Comparison of ENCODE assay signal across 21 mouse cellular contexts in the genomic region with DNA sequence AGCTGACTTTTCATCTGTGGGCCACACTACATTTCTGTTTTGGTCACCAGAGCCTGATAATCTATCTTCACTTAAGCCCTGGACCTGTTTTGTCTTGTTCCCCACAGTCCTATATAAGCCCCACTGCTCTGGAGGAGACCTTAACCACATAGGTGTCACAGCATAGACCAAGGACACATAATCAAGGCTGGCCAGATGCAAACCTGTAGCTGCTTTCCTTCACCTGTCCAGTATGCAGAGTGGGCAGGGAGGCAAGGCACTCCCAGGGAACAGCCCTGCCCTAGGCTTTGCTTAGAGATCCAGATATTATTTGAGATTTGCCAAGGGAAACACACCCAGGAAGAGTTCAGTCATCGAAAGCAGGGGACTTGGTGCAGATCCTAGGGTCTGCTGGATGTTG.
DNase-seq lines count a peak whose midpoint lies in the region; ATAC-seq and TF ChIP-seq lines count a peak whose summit lies in the region.
"Had no signal": no experiment of that assay in that cellular context is flagged by ENCODE, and none has a peak within 500 bp of the region (broad histone marks: within the 10 kb centered on the region; RNA-seq: fewer than 3 reads in every experiment).

No protein-coding gene starts in this region.

- no peak for TF ChIP-seq CTCF in hindbrain, postnatal 0 days (IDR thresholded peaks at IDR 0.05; ENCODE audit: low read depth)

- no peak for ATAC-seq in hindbrain, postnatal 0 days
- no peak for ATAC-seq in midbrain, embryonic 14.5 days (ENCODE audit: low FRiP score, low TSS enrichment)
- no peak for ATAC-seq in limb, embryonic 13.5 days (ENCODE audit: low FRiP score, low read depth)
- ATAC-seq: CD4-positive, CD25-positive, alpha-beta regulatory T cell, adult 4 months; intestine, postnatal 0 days; midbrain, embryonic 16.5 days; Patski had no signal

- no peaks in the 10 kb centered on the region for H3K36me3 ChIP-seq in heart, embryonic 10.5 days
- no peaks in the 10 kb centered on the region for H3K36me3 ChIP-seq in hindbrain, embryonic 10.5 days
- no peaks in the 10 kb centered on the region for H3K36me3 ChIP-seq in hindbrain, postnatal 0 days (ENCODE audit: insufficient read depth, low read length)
- no peaks in the 10 kb centered on the region for H3K36me3 ChIP-seq in midbrain, embryonic 10.5 days
- H3K36me3 ChIP-seq in midbrain, embryonic 14.5 days (ENCODE audit: control insufficient read depth, insufficient read depth, low read length) = no peaks in the 10 kb centered on the region
- no peaks in the 10 kb centered on the region for H3K36me3 ChIP-seq in limb, embryonic 13.5 days
- H3K36me3 ChIP-seq: hindbrain, embryonic 12.5 days; neural tube, embryonic 15.5 days had no signal

- no peak overlapping the region for H3K4me2 ChIP-seq in hindbrain, postnatal 0 days (ENCODE audit: low read depth, low read length)
- no peak overlapping the region for H3K4me2 ChIP-seq in midbrain, embryonic 14.5 days (ENCODE audit: low read length)
- H3K4me2 ChIP-seq in limb, embryonic 13.5 days (replicated peaks) = no peak overlapping the region
- H3K4me2 ChIP-seq: hindbrain, embryonic 12.5 days; neural tube, embryonic 15.5 days had no signal

- 0 out of 2 replicates have a peak overlapping the region, but pooled peaks have one; percentile 34 for H3K4me3 ChIP-seq in heart, embryonic 10.5 days
- 0 out of 2 replicates have a peak overlapping the region, but pooled peaks have one; percentile 23 for H3K4me3 ChIP-seq in hindbrain, embryonic 10.5 days
- no peak overlapping the region for H3K4me3 ChIP-seq in hindbrain, postnatal 0 days (ENCODE audit: low read length)
- H3K4me3 ChIP-seq in midbrain, embryonic 10.5 days = no peak overlapping the region
- no peak overlapping the region for H3K4me3 ChIP-seq in midbrain, embryonic 14.5 days (replicated peaks; ENCODE audit: low read depth, low read length)
- no peak overlapping the region for H3K4me3 ChIP-seq in limb, embryonic 13.5 days
- H3K4me3 ChIP-seq: gastrocnemius, adult 2 months; hindbrain, embryonic 12.5 days; neural tube, embryonic 15.5 days had no signal

- WGBS in heart, embryonic 10.5 days = 81% methylated on average over 1 of the region's 1 CpGs
- 95% methylated on average over 1 of the region's 1 CpGs for WGBS in hindbrain, embryonic 10.5 days
- 94% methylated on average over 1 of the region's 1 CpGs for WGBS in hindbrain, postnatal 0 days
- WGBS in midbrain, embryonic 10.5 days = 91% methylated on average over 1 of the region's 1 CpGs
- 100% methylated on average over 1 of the region's 1 CpGs for WGBS in midbrain, embryonic 14.5 days
- 89% methylated on average over 1 of the region's 1 CpGs for WGBS in limb, embryonic 13.5 days

- H3K27ac ChIP-seq in heart, embryonic 10.5 days = peak overlapping the region; percentile 84
- H3K27ac ChIP-seq in hindbrain, embryonic 10.5 days = peak overlapping the region; percentile 81
- no peak overlapping the region for H3K27ac ChIP-seq in hindbrain, postnatal 0 days
- H3K27ac ChIP-seq in midbrain, embryonic 10.5 days (replicated peaks) = peak overlapping the region; percentile 80
- no peak overlapping the region for H3K27ac ChIP-seq in midbrain, embryonic 14.5 days (replicated peaks; ENCODE audit: low read depth, low read length)
- H3K27ac ChIP-seq in limb, embryonic 13.5 days = 0 out of 2 replicates have a peak overlapping the region, but pooled peaks have one; percentile 2
- H3K27ac ChIP-seq: gastrocnemius, adult 2 months; hindbrain, embryonic 12.5 days; neural tube, embryonic 15.5 days had no signal

- H3K9ac ChIP-seq in hindbrain, postnatal 0 days (replicated peaks; ENCODE audit: low read length) = no peak overlapping the region
- no peak overlapping the region for H3K9ac ChIP-seq in midbrain, embryonic 14.5 days (replicated peaks; ENCODE audit: low read length)
- 0 out of 2 replicates have a peak overlapping the region, but pooled peaks have one; percentile 4 for H3K9ac ChIP-seq in limb, embryonic 13.5 days
- H3K9ac ChIP-seq: hindbrain, embryonic 12.5 days; liver, postnatal 0 days; neural tube, embryonic 15.5 days had no signal

- peaks cover 54% of the 10 kb centered on the region for H3K4me1 ChIP-seq in heart, embryonic 10.5 days
- H3K4me1 ChIP-seq in hindbrain, embryonic 10.5 days (replicated peaks) = peaks cover 45% of the 10 kb centered on the region
- no peaks in the 10 kb centered on the region for H3K4me1 ChIP-seq in hindbrain, postnatal 0 days (ENCODE audit: insufficient read depth, low read length)
- H3K4me1 ChIP-seq in midbrain, embryonic 10.5 days = peaks cover 23% of the 10 kb centered on the region
- H3K4me1 ChIP-seq in midbrain, embryonic 14.5 days (ENCODE audit: control insufficient read depth, insufficient read depth, low read length) = peaks cover 7% of the 10 kb centered on the region; the same call in 1 of the 2 replicates
- H3K4me1 ChIP-seq in limb, embryonic 13.5 days = peaks cover 28% of the 10 kb centered on the region

- H3K9me3 ChIP-seq in heart, embryonic 10.5 days = no peaks in the 10 kb centered on the region
- H3K9me3 ChIP-seq in hindbrain, embryonic 10.5 days = no peaks in the 10 kb centered on the region
- H3K9me3 ChIP-seq in hindbrain, postnatal 0 days (ENCODE audit: low read length) = no peaks in the 10 kb centered on the region
- no peaks in the 10 kb centered on the region for H3K9me3 ChIP-seq in midbrain, embryonic 10.5 days (replicated peaks)
- no peaks in the 10 kb centered on the region for H3K9me3 ChIP-seq in midbrain, embryonic 14.5 days (ENCODE audit: control insufficient read depth, low read length)
- no peaks in the 10 kb centered on the region for H3K9me3 ChIP-seq in limb, embryonic 13.5 days
- H3K9me3 ChIP-seq: hindbrain, embryonic 12.5 days; neural tube, embryonic 15.5 days had no signal

- no peak for DNase-seq in heart, embryonic 10.5 days (ENCODE audit: low spot score)
- DNase-seq in heart, adult 18-20 months = no peak
- DNase-seq in hindbrain, embryonic 10.5 days (ENCODE audit: low spot score) = no peak
- DNase-seq in hindbrain, postnatal 0 days (ENCODE audit: low spot score) = no peak
- no peak for DNase-seq in midbrain, embryonic 10.5 days (ENCODE audit: low spot score)
- no peak for DNase-seq in midbrain, embryonic 14.5 days
- no peak for DNase-seq in spleen, postnatal 4 days (ENCODE audit: low spot score in 2 of 2)
- DNase-seq: adrenal gland, postnatal 25 days; cerebellum, adult 11 months; cerebellum, postnatal 10 days; gastrocnemius, adult 2 months; liver, postnatal 0 days; thymus, adult 18-20 months; thymus, postnatal 4 days had no signal

- no peaks in the 10 kb centered on the region for H3K27me3 ChIP-seq in heart, embryonic 10.5 days (ENCODE audit: insufficient read depth, poor library complexity, severe bottlenecking)
- peaks cover 78% of the 10 kb centered on the region for H3K27me3 ChIP-seq in hindbrain, embryonic 10.5 days (ENCODE audit: insufficient read depth, poor library complexity, severe bottlenecking)
- H3K27me3 ChIP-seq in hindbrain, postnatal 0 days (ENCODE audit: insufficient read depth, low read length) = no peaks in the 10 kb centered on the region
- H3K27me3 ChIP-seq in midbrain, embryonic 10.5 days (ENCODE audit: low read depth, poor library complexity, severe bottlenecking) = peaks cover 22% of the 10 kb centered on the region
- no peaks in the 10 kb centered on the region for H3K27me3 ChIP-seq in midbrain, embryonic 14.5 days (ENCODE audit: control insufficient read depth, insufficient read depth, low read length)
- no peaks in the 10 kb centered on the region for H3K27me3 ChIP-seq in limb, embryonic 13.5 days
- H3K27me3 ChIP-seq: neural tube, embryonic 15.5 days had no signal

Comparison
In these comparisons a context has a peak if more than half of its experiments do, and no peak if none do; other contexts are left out.
1. H3K27ac ChIP-seq: peak in heart, embryonic 10.5 days (single experiment), hindbrain, embryonic 10.5 days (single experiment), midbrain, embryonic 10.5 days (single experiment) and limb, embryonic 13.5 days (single experiment); none in hindbrain, postnatal 0 days (single experiment) and midbrain, embryonic 14.5 days (single experiment).
2. H3K4me3 ChIP-seq: peak in heart, embryonic 10.5 days (single experiment) and hindbrain, embryonic 10.5 days (single experiment); none in hindbrain, postnatal 0 days (single experiment), midbrain, embryonic 10.5 days (single experiment), midbrain, embryonic 14.5 days (single experiment) and limb, embryonic 13.5 days (single experiment).